Mouse (Mus musculus): ENCODE measurements around the gene Baiap2. TPM values are rescaled to one million over a fixed set of nuclear protein-coding genes. Genes with fewer than 3 reads are reported as not detected.

The Baiap2 gene
- polyA plus RNA-seq, 1 experiment from 2014 or later = 17.5 TPM

DNA sequence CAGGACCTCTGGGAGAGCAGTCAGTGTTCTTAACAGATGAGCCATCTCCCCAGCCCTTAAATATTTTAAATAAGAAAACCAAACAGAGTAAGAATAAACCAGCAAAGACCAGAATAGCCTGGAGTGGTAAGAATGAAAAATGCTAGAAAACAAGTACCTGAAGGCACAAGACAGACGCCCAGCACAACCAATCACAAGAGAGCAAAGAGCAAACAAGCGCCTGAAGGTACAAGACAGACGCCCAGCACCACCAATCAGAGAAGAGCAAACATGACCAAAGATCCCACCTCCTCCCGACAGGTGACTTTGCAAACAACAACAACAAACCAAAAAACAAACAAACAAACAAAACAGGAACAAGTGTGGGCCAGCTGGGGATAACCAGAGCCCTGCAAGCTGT, 111.3 kb downstream of the Baiap2 start:
- no peak for ATAC-seq (ENCODE audit: insufficient number of reproducible peaks, insufficient read depth, low FRiP score, low TSS enrichment, low read depth)
- Histone ChIP-seq H3K27ac (no peak overlapping the region), H3K9me3 (no peaks in the 10 kb centered on the region), H3K9ac (replicated peaks) (no peak overlapping the region), H3K27me3 (peaks cover 12% of the 10 kb centered on the region), H3K4me1 (replicated peaks) (peaks cover 12% of the 10 kb centered on the region), H3K4me3 (replicated peaks) (no peak overlapping the region), H3K4me2 (no peak overlapping the region), H3K36me3 (no peaks in the 10 kb centered on the region)
- 76% methylated on average over 4 of the region's 4 CpGs for WGBS

DNA sequence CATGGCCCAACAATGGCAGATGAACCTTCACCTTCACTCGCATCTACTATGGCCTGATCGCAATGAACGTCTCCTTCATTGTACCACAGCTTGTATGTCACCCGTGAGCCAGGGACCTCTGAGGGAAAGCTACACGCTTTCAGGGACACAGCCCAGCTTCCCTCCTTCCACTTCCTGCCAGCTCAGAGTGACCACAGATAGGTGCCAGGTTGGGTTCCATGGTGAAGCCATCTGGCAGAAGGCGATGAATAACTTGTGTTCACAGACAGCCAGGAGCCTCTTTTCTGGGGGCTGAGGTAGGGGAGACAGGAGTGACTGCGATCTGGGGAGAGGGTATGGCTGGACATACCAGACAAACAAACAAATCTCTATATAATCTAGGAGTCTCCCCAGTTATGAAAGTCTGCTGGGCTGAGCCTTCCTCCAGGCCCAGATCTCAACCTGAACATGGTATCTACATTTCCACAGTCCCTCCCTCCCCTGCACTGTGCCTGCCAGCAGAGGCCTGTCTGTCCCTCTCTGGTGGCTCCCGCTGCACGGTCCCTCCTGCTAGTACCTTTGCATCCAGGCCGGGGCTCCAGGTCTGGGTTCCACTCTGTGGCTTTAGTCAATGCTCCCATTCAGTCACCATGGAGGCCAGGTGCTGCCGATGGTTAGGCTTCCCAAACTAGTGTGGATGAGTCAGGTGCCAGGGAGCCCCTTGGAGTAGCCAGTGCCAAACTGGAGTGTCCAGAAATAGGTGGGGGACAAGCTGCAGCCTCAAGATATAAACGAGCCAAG, 113.6 kb downstream of the Baiap2 start:
- no peak overlapping the region for H3K27ac ChIP-seq
- H3K4me3 ChIP-seq (replicated peaks) = no peak overlapping the region
- no peak overlapping the region for H3K4me2 ChIP-seq
- 87% methylated on average over 12 of the region's 12 CpGs for WGBS
- no peak for ATAC-seq (ENCODE audit: insufficient number of reproducible peaks, insufficient read depth, low FRiP score, low TSS enrichment, low read depth)
- H3K9ac ChIP-seq (replicated peaks) = no peak overlapping the region
- H3K36me3 ChIP-seq = no peaks in the 10 kb centered on the region
- H3K9me3 ChIP-seq = no peaks in the 10 kb centered on the region
- H3K27me3 ChIP-seq = no peaks in the 10 kb centered on the region
- H3K4me1 ChIP-seq (replicated peaks) = peaks cover 10% of the 10 kb centered on the region

MicroRNA genes within 50 kb of the gene (microRNA counts, 519-probe panel; counts per million panel counts)
- microRNA mmu-miR-338-3p (not detected), microRNA mmu-miR-338-5p (not detected)

Small RNA genes within 50 kb of the gene (microRNA-seq; reads per million reads assigned to microRNA genes)
- gene Mir3065 (not detected), gene Mir338 (not detected)

Other genes starting within 250 kb of the Baiap2 start
- 105 and 115 TPM in 2 replicates for gene Chmp6, start 29.3 kb upstream of the Baiap2 start, polyA plus RNA-seq (2016; fragmentation: Nextera tagmentation; extraction: Ambion mirVana)
- 5.4 and 6.9 TPM in 2 replicates for gene Aatk, start 104.4 kb downstream of the Baiap2 start, polyA plus RNA-seq (2016; fragmentation: Nextera tagmentation; extraction: Ambion mirVana)
- 49.2 and 53.2 TPM in 2 replicates for gene Cep131, start 144.1 kb downstream of the Baiap2 start, polyA plus RNA-seq (2016; fragmentation: Nextera tagmentation; extraction: Ambion mirVana)
- gene Tepsin, start 156.0 kb downstream of the Baiap2 start, polyA plus RNA-seq (2016; fragmentation: Nextera tagmentation; extraction: Ambion mirVana) = 17.0 and 18.3 TPM in 2 replicates
- gene Ndufaf8, start 156.2 kb downstream of the Baiap2 start, polyA plus RNA-seq (2016; fragmentation: Nextera tagmentation; extraction: Ambion mirVana) = 67.5 and 71.9 TPM in 2 replicates
- 84.7 and 86.8 TPM in 2 replicates for gene Slc38a10, start 208.6 kb downstream of the Baiap2 start, polyA plus RNA-seq (2016; fragmentation: Nextera tagmentation; extraction: Ambion mirVana)

Measured in limb, embryonic 12.5 days (tissue).